Mouse (Mus musculus): ENCODE data around the gene Cstb. TPM values are rescaled to one million over a fixed set of nuclear protein-coding genes. Genes with fewer than 3 reads are reported as not detected.
A peak's percentile ranks its signal among the peaks of the same experiment; 100 is the strongest.

The Cstb gene
- polyA plus RNA-seq, 1 experiment = 20.4 TPM

DNA sequence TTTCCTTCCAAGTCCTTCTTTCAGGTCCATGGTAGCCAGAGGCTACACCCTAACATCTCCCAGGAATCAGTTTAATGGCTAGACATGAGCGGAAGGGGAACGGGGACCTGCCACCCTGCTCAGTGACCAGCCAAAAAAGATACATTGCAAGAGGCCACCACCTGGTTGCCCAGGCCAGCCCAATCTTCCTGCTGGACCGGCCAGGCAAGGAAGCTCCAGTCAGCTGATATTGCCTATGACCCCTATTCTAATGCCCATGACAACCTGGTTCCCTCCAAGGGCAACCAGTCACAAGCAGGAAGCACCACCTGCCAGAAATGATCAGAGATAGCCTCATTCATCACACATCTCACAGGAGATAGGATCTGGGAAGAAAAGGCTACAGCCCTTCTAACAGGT is 38.3 kb downstream of the Cstb start:
- Histone ChIP-seq H3K27ac (ENCODE audit: insufficient read depth, low read length) (no peak overlapping the region), H3K27me3 (ENCODE audit: control insufficient read depth, insufficient read depth, low read length) (no peaks in the 10 kb centered on the region), H3K36me3 (ENCODE audit: control insufficient read depth, insufficient read depth, low read length) (no peaks in the 10 kb centered on the region), H3K4me1 (ENCODE audit: control insufficient read depth, insufficient read depth, insufficient read length) (peaks cover 5% of the 10 kb centered on the region; the same call in 1 of the 2 replicates), H3K4me3 (ENCODE audit: extremely low read depth, insufficient read depth, insufficient read length) (peak overlapping the region; percentile 86; the same call in 1 of the 2 replicates)
- no peak for DNase-seq (ENCODE audit: low read depth in 1 of 2, low spot score in 2 of 2)
- WGBS = 69% methylated on average over 3 of the region's 3 CpGs
- no peak for TF ChIP-seq CTCF (IDR thresholded peaks at IDR 0.05; ENCODE audit: extremely low read depth, insufficient read depth, insufficient read length, insufficient replicate concordance)
- no peak for TF ChIP-seq POLR2A (IDR thresholded peaks at IDR 0.05; ENCODE audit: low read depth, low read length)

GRCm38 (mm10) chr10:78464201-78464791 is 38.8 kb downstream of the Cstb start:
- peaks cover 5% of the 10 kb centered on the region; the same call in 1 of the 2 replicates for H3K4me1 ChIP-seq (ENCODE audit: control insufficient read depth, insufficient read depth, insufficient read length)
- no peaks in the 10 kb centered on the region for H3K36me3 ChIP-seq (ENCODE audit: control insufficient read depth, insufficient read depth, low read length)
- DNase-seq (ENCODE audit: low read depth in 1 of 2, low spot score in 2 of 2) = no peak
- H3K4me3 ChIP-seq (ENCODE audit: extremely low read depth, insufficient read depth, insufficient read length) = peak overlapping the region; percentile 86
- H3K27me3 ChIP-seq (ENCODE audit: control insufficient read depth, insufficient read depth, low read length) = no peaks in the 10 kb centered on the region
- WGBS = 3% methylated on average over 32 of the region's 32 CpGs
- TF ChIP-seq POLR2A (IDR thresholded peaks at IDR 0.05; ENCODE audit: low read depth, low read length) (no peak), CTCF (IDR thresholded peaks at IDR 0.05; ENCODE audit: extremely low read depth, insufficient read depth, insufficient read length, insufficient replicate concordance) (no peak)
- H3K27ac ChIP-seq (ENCODE audit: insufficient read depth, low read length) = peak overlapping the region; percentile 72

DNA sequence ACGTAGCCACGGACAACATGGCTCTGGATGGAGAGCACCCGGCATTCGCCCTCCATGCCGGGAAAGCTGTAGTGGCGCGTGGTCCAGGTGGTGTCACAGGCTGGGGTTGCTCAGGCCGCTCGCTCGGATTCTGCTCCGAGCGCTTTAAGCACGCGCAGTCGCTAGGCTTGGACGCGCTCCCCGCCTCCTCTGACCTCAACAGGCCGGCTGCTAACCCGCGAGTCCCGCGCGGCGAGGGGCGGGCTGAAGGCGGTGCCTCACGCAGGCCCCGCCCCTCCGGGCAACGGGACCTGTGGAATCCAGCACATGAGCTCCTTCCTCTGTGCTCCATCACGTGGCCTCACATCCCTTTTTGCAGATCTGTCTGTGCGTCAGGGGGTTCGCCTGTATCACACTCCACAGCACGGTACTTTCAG is 39.3 kb downstream of the Cstb start, which contains the start of gene Pdxk:
Pdxk (minus strand) TSS at position 184 of the 416 bp plus-strand sequence.
- peak within 1 kb of the TSS; percentile 86 for H3K4me3 ChIP-seq (ENCODE audit: extremely low read depth, insufficient read depth, insufficient read length)
- TF ChIP-seq POLR2A (IDR thresholded peaks at IDR 0.05; ENCODE audit: low read depth, low read length) = peak; percentile 32; the same call in 1 of the 2 replicates
- TF ChIP-seq CTCF (IDR thresholded peaks at IDR 0.05; ENCODE audit: extremely low read depth, insufficient read depth, insufficient read length, insufficient replicate concordance) = no peak
- H3K27me3 ChIP-seq (ENCODE audit: control insufficient read depth, insufficient read depth, low read length) = no peaks in the 10 kb centered on the region
- no peaks in the 10 kb centered on the region for H3K36me3 ChIP-seq (ENCODE audit: control insufficient read depth, insufficient read depth, low read length)
- WGBS = under 1% methylated on average over 35 of the region's 35 CpGs
- DNase-seq (ENCODE audit: low read depth in 1 of 2, low spot score in 2 of 2) = peak; percentile 93
- H3K4me1 ChIP-seq (ENCODE audit: control insufficient read depth, insufficient read depth, insufficient read length) = peaks cover 5% of the 10 kb centered on the region; the same call in 1 of the 2 replicates
- H3K27ac ChIP-seq (ENCODE audit: insufficient read depth, low read length) = peak within 1 kb of the TSS; percentile 82

- TF ChIP-seq CTCF (IDR thresholded peaks at IDR 0.05; ENCODE audit: extremely low read depth, insufficient read depth, insufficient read length, insufficient replicate concordance) (no peak), POLR2A (IDR thresholded peaks at IDR 0.05; ENCODE audit: low read depth, low read length) (no peak)
- Histone ChIP-seq H3K4me1 (ENCODE audit: control insufficient read depth, insufficient read depth, insufficient read length) (peaks cover 5% of the 10 kb centered on the region; the same call in 1 of the 2 replicates), H3K4me3 (ENCODE audit: extremely low read depth, insufficient read depth, insufficient read length) (no peak overlapping the region; the same call in 1 of the 2 replicates), H3K27me3 (ENCODE audit: control insufficient read depth, insufficient read depth, low read length) (no peaks in the 10 kb centered on the region), H3K36me3 (ENCODE audit: control insufficient read depth, insufficient read depth, low read length) (no peaks in the 10 kb centered on the region), H3K27ac (ENCODE audit: insufficient read depth, low read length) (peak overlapping the region; percentile 82)
- peak in 1 of 2 experiments; percentile 33 for DNase-seq (ENCODE audit: low read depth in 1 of 2, low spot score in 2 of 2)
- WGBS = 20% methylated on average over 3 of the region's 3 CpGs
Observed at GRCm38 (mm10) chr10:78465472-78465871, 40.0 kb downstream of the Cstb start.

- no peak overlapping the region for H3K4me3 ChIP-seq (ENCODE audit: extremely low read depth, insufficient read depth, insufficient read length)
- WGBS = 88% methylated on average over 9 of the region's 9 CpGs
- H3K27me3 ChIP-seq (ENCODE audit: control insufficient read depth, insufficient read depth, low read length) = no peaks in the 10 kb centered on the region
- no peaks in the 10 kb centered on the region for H3K36me3 ChIP-seq (ENCODE audit: control insufficient read depth, insufficient read depth, low read length)
- TF ChIP-seq CTCF (IDR thresholded peaks at IDR 0.05; ENCODE audit: extremely low read depth, insufficient read depth, insufficient read length, insufficient replicate concordance) (no peak), POLR2A (IDR thresholded peaks at IDR 0.05; ENCODE audit: low read depth, low read length) (no peak)
- no peak overlapping the region for H3K27ac ChIP-seq (ENCODE audit: insufficient read depth, low read length)
- DNase-seq (ENCODE audit: low read depth in 1 of 2, low spot score in 2 of 2) = no peak
- H3K4me1 ChIP-seq (ENCODE audit: control insufficient read depth, insufficient read depth, insufficient read length) = peaks cover 5% of the 10 kb centered on the region; the same call in 1 of the 2 replicates
Observed at GRCm38 (mm10) chr10:78466647-78467046, 41.2 kb downstream of the Cstb start.

GRCm38 (mm10) chr10:78467761-78468310 is 42.4 kb downstream of the Cstb start:
- WGBS = 85% methylated on average over 2 of the region's 2 CpGs
- DNase-seq (ENCODE audit: low read depth in 1 of 2, low spot score in 2 of 2) = no peak
- Histone ChIP-seq H3K27ac (ENCODE audit: insufficient read depth, low read length) (no peak overlapping the region), H3K27me3 (ENCODE audit: control insufficient read depth, insufficient read depth, low read length) (no peaks in the 10 kb centered on the region), H3K4me1 (ENCODE audit: control insufficient read depth, insufficient read depth, insufficient read length) (peaks cover 5% of the 10 kb centered on the region; the same call in 1 of the 2 replicates), H3K4me3 (ENCODE audit: extremely low read depth, insufficient read depth, insufficient read length) (no peak overlapping the region), H3K36me3 (ENCODE audit: control insufficient read depth, insufficient read depth, low read length) (no peaks in the 10 kb centered on the region)
- TF ChIP-seq CTCF (IDR thresholded peaks at IDR 0.05; ENCODE audit: extremely low read depth, insufficient read depth, insufficient read length, insufficient replicate concordance) = no peak
- no peak for TF ChIP-seq POLR2A (IDR thresholded peaks at IDR 0.05; ENCODE audit: low read depth, low read length)
